Mouse (Mus musculus) G1E-ER4 (cell line): ENCODE results near the gene Nphp3. TPM values are rescaled to one million over a fixed set of nuclear protein-coding genes. Genes with fewer than 3 reads are reported as not detected.

Source experiments
- GATA1 ChIP-seq: IDR thresholded peaks from one replicate; pipeline ENCODE4 v1.8.0; 2012; ENCODE audit warnings: low read length, inconsistent platforms
- polyA plus RNA-seq: library from polyadenylated mRNA; stranded (reverse); fragments of >175 nt; gene quantifications from 2 replicates; pipeline ENCODE4 v1.2.3, GENCODE M21; 2012

Nphp3 gene
- polyA plus RNA-seq, 1 experiment = not detected

DNA sequence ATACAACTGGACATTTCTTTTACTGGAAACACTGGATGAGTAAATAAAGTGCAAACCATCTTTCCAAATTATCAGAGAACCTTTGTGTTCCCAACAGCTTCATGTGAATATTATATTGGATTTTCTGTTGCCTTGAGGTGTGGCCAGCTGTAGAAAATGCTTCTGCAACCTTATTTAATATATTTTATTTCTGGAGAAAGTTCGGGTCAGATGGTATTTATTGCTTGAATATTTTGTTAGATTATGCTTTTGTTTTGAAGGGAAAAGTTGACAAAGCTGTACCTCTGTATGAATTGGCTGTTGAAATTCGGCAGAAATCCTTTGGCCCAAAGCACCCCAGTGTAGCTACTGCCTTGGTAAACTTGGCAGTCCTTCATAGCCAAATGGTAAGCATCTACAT, 38.0 kb downstream of the Nphp3 start, which contains the start of gene Gm28305:
Gene Gm28305, plus strand, starts transcription at position 301 of the 400 bp plus-strand sequence.
- TF ChIP-seq GATA1 = no peak

DNA sequence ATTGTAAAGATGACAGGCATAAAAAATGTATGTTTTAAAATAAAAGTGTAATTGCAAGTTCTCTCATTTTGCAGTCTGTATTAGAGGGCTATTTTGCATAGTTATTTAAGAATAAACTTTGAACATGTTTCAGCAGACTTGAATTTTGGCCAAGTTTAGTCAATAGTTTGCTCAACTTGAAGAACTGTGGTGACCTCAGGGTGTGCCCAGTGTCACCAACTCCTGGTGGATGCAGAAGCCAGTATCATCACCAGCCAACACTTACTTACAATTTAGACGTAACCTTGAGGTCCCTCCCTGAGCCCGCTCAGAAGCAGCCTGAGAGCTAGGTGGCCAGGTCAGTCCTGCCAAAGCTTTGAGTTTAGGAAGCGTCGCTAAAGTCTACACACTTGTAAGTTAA, 41.3 kb downstream of the Nphp3 start:
- no peak for TF ChIP-seq GATA1

DNA sequence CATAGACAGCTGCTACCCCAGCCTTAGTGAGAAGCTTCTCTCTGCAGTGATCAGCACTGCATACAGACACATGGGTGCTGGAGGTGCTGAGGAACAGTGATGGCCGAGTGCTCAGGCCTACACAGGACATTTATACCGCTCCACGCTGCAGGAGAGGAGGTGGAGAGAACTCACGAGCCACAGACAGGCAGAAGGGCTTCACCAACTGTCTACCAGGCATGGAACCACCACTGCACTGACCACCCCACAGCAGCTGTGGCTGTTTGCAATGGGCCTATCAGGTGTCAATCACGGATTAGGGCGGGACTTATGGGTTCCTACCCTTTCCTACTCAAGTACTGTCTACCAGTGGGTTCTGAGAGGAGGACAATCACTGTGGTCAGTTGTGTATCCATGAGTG, 48.7 kb downstream of the Nphp3 start:
- TF ChIP-seq GATA1 = no peak

DNA sequence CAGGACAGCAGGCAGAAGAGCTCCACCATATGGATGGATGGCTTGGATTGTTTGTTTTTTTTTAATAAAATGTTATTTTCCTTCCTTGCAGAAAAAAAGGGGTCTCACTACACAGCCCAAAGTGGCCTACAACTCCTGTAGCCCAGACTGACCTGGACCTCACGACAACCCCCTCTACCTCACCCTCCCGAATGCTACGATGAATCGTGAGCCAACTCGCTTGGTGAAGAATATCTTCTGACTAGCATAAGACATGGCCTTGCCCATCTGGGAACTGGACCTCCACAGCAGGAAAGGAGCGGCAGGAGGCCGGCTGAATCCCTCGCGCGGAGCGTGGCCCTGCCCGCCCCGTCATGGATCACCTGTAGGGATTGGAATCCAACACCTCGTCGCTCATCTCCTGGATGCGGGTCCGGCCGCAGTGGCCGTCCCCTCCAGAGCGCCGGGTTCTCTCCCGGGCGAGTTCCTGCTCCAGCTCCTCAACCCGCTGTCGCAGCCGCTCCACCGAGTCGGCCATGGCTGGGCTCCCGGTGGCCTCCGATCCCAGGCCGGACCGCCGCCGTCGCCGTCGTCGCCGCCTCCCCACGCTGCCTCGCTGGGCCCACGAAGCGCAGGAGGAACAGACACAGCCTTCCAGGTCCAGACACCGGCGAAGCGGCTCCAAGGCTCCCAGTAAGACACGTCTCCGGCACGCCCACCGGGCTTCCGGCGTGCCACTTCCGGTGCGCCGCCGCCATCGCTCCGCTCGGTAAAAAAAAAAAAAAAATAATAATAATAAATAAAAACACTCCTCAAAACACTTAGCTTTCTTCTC, 60.3 kb downstream of the Nphp3 start, which contains the start of gene Uba5:
Gene Uba5, minus strand, starts transcription at position 705 of the 814 bp plus-strand sequence.
- no peak for TF ChIP-seq GATA1

GRCm38 (mm10) chr9:104063244-104063961, 61.1 kb downstream of the Nphp3 start, which contains the start of gene Acad11:
Gene Acad11 (plus strand): TSS chr9:104063377.
- no peak for TF ChIP-seq GATA1

- TF ChIP-seq GATA1 = no peak
These were observed 62.2 kb downstream of the Nphp3 start for GRCm38 (mm10) chr9:104064571-104064970.

DNA sequence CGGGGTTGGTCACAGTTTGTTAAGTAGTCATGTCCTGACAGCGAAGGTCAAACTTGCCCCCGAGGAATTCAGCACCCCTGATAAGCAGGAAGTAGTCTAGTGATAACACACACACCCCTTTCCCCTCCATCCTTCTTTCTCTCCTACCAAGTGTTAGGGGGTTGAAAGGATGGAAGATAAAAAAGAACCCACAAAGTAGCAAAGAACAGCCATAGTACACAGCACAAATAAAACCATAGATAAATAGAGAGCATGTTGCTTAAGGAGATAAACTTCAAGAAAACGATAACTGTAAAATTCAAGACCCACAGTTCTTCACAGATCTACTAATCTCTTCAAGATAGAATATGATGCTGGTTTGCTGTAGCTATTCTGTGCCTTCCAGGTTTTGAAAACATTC, 67.9 kb downstream of the Nphp3 start:
- no peak for TF ChIP-seq GATA1

- no peak for TF ChIP-seq GATA1
These were observed 68.7 kb downstream of the Nphp3 start for GRCm38 (mm10) chr9:104070863-104071604.

- no peak for TF ChIP-seq GATA1
These were observed 73.5 kb downstream of the Nphp3 start for GRCm38 (mm10) chr9:104075808-104076207.

GRCm38 (mm10) chr9:104078780-104079179, 76.4 kb downstream of the Nphp3 start:
- TF ChIP-seq GATA1 = no peak

DNA sequence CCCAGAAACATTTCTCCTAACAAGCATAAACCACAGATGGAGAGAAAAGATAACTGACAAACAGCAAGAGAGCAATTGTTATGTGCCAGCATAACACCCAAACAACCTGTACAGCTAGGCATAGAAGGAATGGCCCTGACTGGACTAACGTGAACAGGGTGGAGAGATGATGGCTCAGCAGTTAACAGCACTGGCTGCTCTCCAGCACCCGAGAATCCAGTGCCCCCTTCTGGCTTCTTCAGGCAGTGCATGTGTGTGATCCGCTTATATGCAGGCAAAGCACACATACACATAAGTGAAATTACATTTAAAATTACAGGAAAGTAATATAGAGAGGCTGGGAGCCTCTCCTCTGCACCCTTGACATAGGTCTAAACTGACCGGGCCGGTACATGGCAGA, 77.0 kb downstream of the Nphp3 start:
- TF ChIP-seq GATA1 = no peak

DNA sequence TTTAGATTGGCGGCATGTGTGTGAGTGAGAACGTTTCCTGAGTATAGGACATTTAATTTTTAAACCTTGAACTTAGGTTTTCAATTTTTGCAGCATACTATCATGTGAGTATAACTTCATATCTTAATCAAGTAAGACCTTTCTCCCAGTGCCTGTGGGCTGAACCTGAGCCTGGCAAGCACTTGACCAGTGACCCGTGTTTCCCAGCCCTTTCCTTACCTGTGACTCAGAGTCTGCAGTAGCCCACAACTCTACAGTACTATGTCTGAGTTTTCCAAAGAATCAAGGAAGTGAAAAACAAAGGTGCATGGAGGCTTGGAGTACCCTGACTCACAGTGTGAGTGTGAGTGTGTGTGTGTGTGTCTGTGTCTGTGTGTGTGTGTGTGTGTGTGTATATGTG, 77.7 kb downstream of the Nphp3 start:
- TF ChIP-seq GATA1 = no peak

DNA sequence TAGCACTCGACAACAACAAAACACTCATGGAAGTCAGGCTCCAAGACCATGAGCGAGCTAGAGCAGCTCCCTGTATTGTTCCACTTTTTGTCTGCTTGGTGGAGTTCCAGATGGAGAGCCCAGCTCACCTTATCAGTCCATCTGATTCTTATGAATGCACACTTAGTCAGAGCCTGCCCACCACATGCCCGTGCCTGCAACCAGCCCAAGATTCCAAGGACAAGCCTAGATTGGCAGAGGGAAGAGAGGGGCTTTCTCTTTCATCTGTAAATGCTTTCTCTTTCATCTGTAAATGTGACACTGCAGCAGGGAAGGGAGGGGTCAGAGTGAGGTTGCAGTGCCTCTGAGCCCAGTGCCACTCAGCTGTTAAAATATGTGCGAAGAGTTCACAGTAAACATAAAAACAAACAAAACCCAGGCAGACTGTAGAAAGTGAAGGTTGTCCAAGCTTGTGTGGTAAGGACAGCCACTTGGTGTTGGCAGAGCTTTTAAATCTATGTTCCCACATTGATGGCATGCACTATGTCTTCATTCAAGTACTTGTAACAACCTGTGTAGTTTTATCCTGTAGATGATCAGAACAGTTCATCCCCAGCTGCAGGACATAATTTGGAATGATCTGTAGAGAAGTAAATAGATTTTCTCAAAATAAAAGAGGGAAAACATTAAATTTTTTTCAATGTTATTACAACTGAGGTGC, 83.5 kb downstream of the Nphp3 start:
- no peak for TF ChIP-seq GATA1

- TF ChIP-seq GATA1 = no peak
These were observed 86.2 kb downstream of the Nphp3 start for GRCm38 (mm10) chr9:104088555-104088954.

- TF ChIP-seq GATA1 = no peak
These were observed 90.6 kb downstream of the Nphp3 start for GRCm38 (mm10) chr9:104092945-104093344.

Other genes starting within 250 kb of the Nphp3 start
- not detected in 2 replicates for gene Tmem108, start 240.7 kb upstream of the Nphp3 start, polyA plus RNA-seq
- not detected in 2 replicates for gene Gm28305, start 38.1 kb downstream of the Nphp3 start, polyA plus RNA-seq
- 9.3 and 9.8 TPM in 2 replicates for gene Uba5, start 60.6 kb downstream of the Nphp3 start, polyA plus RNA-seq
- 2.1 and 20.5 TPM in 2 replicates for gene Acad11, start 60.8 kb downstream of the Nphp3 start, polyA plus RNA-seq
- gene Ackr4, start 124.4 kb downstream of the Nphp3 start, polyA plus RNA-seq = not detected in 2 replicates